ENCODE assay signal across 20 mouse cellular contexts in the genomic region with DNA sequence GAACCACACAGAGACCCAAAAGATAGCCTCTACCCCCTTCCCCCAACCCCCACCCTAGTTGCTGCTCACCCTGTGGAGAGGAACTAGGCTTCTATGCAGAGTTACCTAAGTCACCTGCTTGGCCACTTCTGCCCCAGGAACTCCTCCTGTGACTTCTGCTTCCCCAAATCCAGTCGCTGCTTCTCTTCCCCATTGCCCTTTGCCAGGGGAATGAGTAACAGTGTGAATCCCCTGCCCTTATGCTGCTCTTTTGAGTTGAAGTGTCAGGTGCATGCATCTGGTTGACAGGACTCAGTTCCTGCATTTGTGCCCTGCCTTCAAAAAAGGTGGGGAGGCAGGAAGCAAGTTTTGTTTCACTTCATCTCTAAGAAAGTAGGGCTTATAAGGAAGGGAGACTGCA. TPM values are rescaled to one million over a fixed set of nuclear protein-coding genes. Genes with fewer than 3 reads are reported as not detected.
DNase-seq lines count a peak whose midpoint lies in the region; ATAC-seq and TF ChIP-seq lines count a peak whose summit lies in the region.
"Had no signal": no experiment of that assay in that cellular context is flagged by ENCODE, and none has a peak within 500 bp of the region (broad histone marks: within the 10 kb centered on the region; RNA-seq: fewer than 3 reads in every experiment).

No protein-coding gene starts in this region.

- TF ChIP-seq POLR2A in bone marrow, adult 2 months (IDR thresholded peaks at IDR 0.05; ENCODE audit: borderline replicate concordance, control insufficient read depth, low read depth, low read length), result no peak

- no peak overlapping the region for H3K4me3 ChIP-seq in bone marrow, adult 2 months (replicated peaks; ENCODE audit: control insufficient read depth, low read depth, low read length)
- H3K4me3 ChIP-seq: embryonic facial prominence, embryonic 13.5 days; forebrain, embryonic 12.5 days; heart, embryonic 12.5 days; hindbrain, embryonic 12.5 days had no signal

- peak overlapping the region; percentile 43; the same call in 1 of the 2 replicates for H3K27ac ChIP-seq in bone marrow, adult 2 months (ENCODE audit: control insufficient read depth, insufficient read depth, low read depth, low read length, poor library complexity)
- H3K27ac ChIP-seq: embryonic facial prominence, embryonic 13.5 days; forebrain, embryonic 12.5 days; hindbrain, embryonic 12.5 days had no signal

- ATAC-seq in monocyte, adult 5-6 weeks (replicated peaks; ENCODE audit: insufficient number of reproducible peaks, low FRiP score, low TSS enrichment, poor library complexity, severe bottlenecking), result peak; percentile 48
- no peak for ATAC-seq in megakaryocyte-erythroid progenitor cell, adult 5-6 weeks (replicated peaks; ENCODE audit: low FRiP score, low TSS enrichment, poor library complexity, severe bottlenecking)
- ATAC-seq: forebrain, embryonic 16.5 days; hindbrain, embryonic 16.5 days; Patski had no signal

- H3K4me1 ChIP-seq in bone marrow, adult 2 months (ENCODE audit: control insufficient read depth, insufficient read depth, low read length), result peaks cover 2% of the 10 kb centered on the region; the same call in 1 of the 2 replicates
- H3K4me1 ChIP-seq: embryonic facial prominence, embryonic 13.5 days; forebrain, embryonic 12.5 days; heart, embryonic 12.5 days; hindbrain, embryonic 12.5 days had no signal

- 5% methylated on average over 1 of the region's 1 CpGs for WGBS in bone marrow, adult 2 months

- DNase-seq in thymus, postnatal 0 days (ENCODE audit: low spot score), result peak; percentile 35
- DNase-seq in thymus, postnatal 14 days, result no peak
- DNase-seq in adrenal gland, adult 2 months, result no peak
- no peak for DNase-seq in adrenal gland, adult 8-10 months
- DNase-seq: adrenal gland, postnatal 10 days; cerebellum, adult 11-12 months; cerebellum, adult 9-10 months; cerebellum, postnatal 25 days; gastrocnemius, postnatal 10 days had no signal

- TF ChIP-seq CTCF in bone marrow, adult 2 months (IDR thresholded peaks at IDR 0.05; ENCODE audit: control insufficient read depth, insufficient read depth, low read length), result no peak

RNA-seq across cellular contexts. Expression of a gene that starts 13.3 kb away (rescaled TPM):
- 81.6 and 87.3 TPM in 2 replicates for polyA plus RNA-seq in thymus, postnatal 0 days (2015; fragmentation: Nextera tagmentation; extraction: Ambion mirVana)
- 34.1 and 55.9 TPM in 2 replicates for polyA plus RNA-seq in bone marrow, adult 2 months (2011; ENCODE audit: insufficient read depth, insufficient read length, low replicate concordance, missing spikeins)
- 145 to 195 TPM (median 175 TPM) in 3 replicates for total RNA-seq in monocyte, adult 5-6 weeks (2017)
- total RNA-seq in adrenal gland, adult 2 months (2021), result 10 to 100 TPM; 15.4 to 19.1 TPM
- polyA plus RNA-seq in adrenal gland, adult 2 months (2012; rRNA removed), result 44.5 and 44.9 TPM in 2 replicates
- total RNA-seq in megakaryocyte-erythroid progenitor cell, adult 5-6 weeks (2014; fragmentation: Nextera tagmentation), result 43.7 and 55.5 TPM in 2 replicates
- 58.0 and 76.1 TPM in 2 replicates for total RNA-seq in megakaryocyte-erythroid progenitor cell, adult 5-6 weeks (2017)
- 10 to 100 TPM; 19.5 to 22.2 (median 21.3) TPM for total RNA-seq in adrenal gland, adult 8-10 months (2022)

RNA-seq across cellular contexts. Expression of a gene that starts 13.5 kb away (rescaled TPM):
- 251 and 261 TPM in 2 replicates for polyA plus RNA-seq in thymus, postnatal 0 days (2015; fragmentation: Nextera tagmentation; extraction: Ambion mirVana)
- 111 and 156 TPM in 2 replicates for polyA plus RNA-seq in bone marrow, adult 2 months (2011; ENCODE audit: insufficient read depth, insufficient read length, low replicate concordance, missing spikeins)
- 119 to 198 TPM (median 134 TPM) in 3 replicates for total RNA-seq in monocyte, adult 5-6 weeks (2017)
- 10 to 100 TPM; 12.1 to 20.6 TPM for total RNA-seq in adrenal gland, adult 2 months (2021)
- 45.1 and 54.8 TPM in 2 replicates for polyA plus RNA-seq in adrenal gland, adult 2 months (2012; rRNA removed)
- 55.1 and 57.5 TPM in 2 replicates for total RNA-seq in megakaryocyte-erythroid progenitor cell, adult 5-6 weeks (2014; fragmentation: Nextera tagmentation)
- 56.2 and 95.8 TPM in 2 replicates for total RNA-seq in megakaryocyte-erythroid progenitor cell, adult 5-6 weeks (2017)
- 10 to 100 TPM; 16.7 to 30.6 (median 25.5) TPM for total RNA-seq in adrenal gland, adult 8-10 months (2022)

RNA-seq across cellular contexts. Expression of a gene that starts 21.2 kb away (rescaled TPM):
- 39.8 and 42.2 TPM in 2 replicates for polyA plus RNA-seq in thymus, postnatal 0 days (2015; fragmentation: Nextera tagmentation; extraction: Ambion mirVana)
- polyA plus RNA-seq in bone marrow, adult 2 months (2011; ENCODE audit: insufficient read depth, insufficient read length, low replicate concordance, missing spikeins), result 42.1 and 59.8 TPM in 2 replicates
- total RNA-seq in monocyte, adult 5-6 weeks (2017), result 48.2 to 62.0 TPM (median 61.5 TPM) in 3 replicates
- total RNA-seq in adrenal gland, adult 2 months (2021), result 10 to 100 TPM in 1 of 2 experiments, 1 to 10 TPM in 1; 6.4 to 12.3 TPM
- polyA plus RNA-seq in adrenal gland, adult 2 months (2012; rRNA removed), result 32.6 and 33.3 TPM in 2 replicates
- total RNA-seq in megakaryocyte-erythroid progenitor cell, adult 5-6 weeks (2014; fragmentation: Nextera tagmentation), result 3.8 and 9.1 TPM in 2 replicates
- 10.1 and 22.9 TPM in 2 replicates for total RNA-seq in megakaryocyte-erythroid progenitor cell, adult 5-6 weeks (2017)
- total RNA-seq in adrenal gland, adult 8-10 months (2022), result 10 to 100 TPM in 2 of 4 experiments, 1 to 10 TPM in 2; 5.2 to 11.5 (median 10.5) TPM
- polyA plus RNA-seq: C2C12 had no signal

RNA-seq across cellular contexts. Expression of a gene that starts 23.4 kb away (rescaled TPM):
- polyA plus RNA-seq in thymus, postnatal 0 days (2015; fragmentation: Nextera tagmentation; extraction: Ambion mirVana), result 875 and 899 TPM in 2 replicates
- polyA plus RNA-seq in bone marrow, adult 2 months (2011; ENCODE audit: insufficient read depth, insufficient read length, low replicate concordance, missing spikeins), result 35.3 and 68.8 TPM in 2 replicates
- 387 to 472 TPM (median 466 TPM) in 3 replicates for total RNA-seq in monocyte, adult 5-6 weeks (2017)
- total RNA-seq in adrenal gland, adult 2 months (2021), result 10 to 100 TPM; 21.8 to 41.4 TPM
- 49.6 and 68.0 TPM in 2 replicates for polyA plus RNA-seq in adrenal gland, adult 2 months (2012; rRNA removed)
- total RNA-seq in megakaryocyte-erythroid progenitor cell, adult 5-6 weeks (2014; fragmentation: Nextera tagmentation), result 50.4 and 71.2 TPM in 2 replicates
- 103 and 243 TPM in 2 replicates for total RNA-seq in megakaryocyte-erythroid progenitor cell, adult 5-6 weeks (2017)
- 10 to 100 TPM; 30.4 to 41.2 (median 36.4) TPM for total RNA-seq in adrenal gland, adult 8-10 months (2022)

RNA-seq across cellular contexts. Expression of a gene that starts 29.3 kb away (rescaled TPM):
- polyA plus RNA-seq in thymus, postnatal 0 days (2015; fragmentation: Nextera tagmentation; extraction: Ambion mirVana), result 140 and 153 TPM in 2 replicates
- polyA plus RNA-seq in bone marrow, adult 2 months (2011; ENCODE audit: insufficient read depth, insufficient read length, low replicate concordance, missing spikeins), result 50.7 and 54.8 TPM in 2 replicates
- total RNA-seq in monocyte, adult 5-6 weeks (2017), result 87.6 to 119 TPM (median 96.6 TPM) in 3 replicates
- 10 to 100 TPM; 43.6 to 55.6 TPM for total RNA-seq in adrenal gland, adult 2 months (2021)
- 61.0 and 64.1 TPM in 2 replicates for polyA plus RNA-seq in adrenal gland, adult 2 months (2012; rRNA removed)
- total RNA-seq in megakaryocyte-erythroid progenitor cell, adult 5-6 weeks (2014; fragmentation: Nextera tagmentation), result 25.8 and 90.1 TPM in 2 replicates
- 49.7 and 50.5 TPM in 2 replicates for total RNA-seq in megakaryocyte-erythroid progenitor cell, adult 5-6 weeks (2017)
- 10 to 100 TPM; 53.9 to 71.1 (median 67.2) TPM for total RNA-seq in adrenal gland, adult 8-10 months (2022)
